Mouse (Mus musculus): ENCODE measurements around the gene Aldh6a1. TPM values are rescaled to one million over a fixed set of nuclear protein-coding genes. Genes with fewer than 3 reads are reported as not detected.

The Aldh6a1 gene
- polyA plus RNA-seq, 1 experiment from 2014 or later, result 38.7 TPM

- H3K4me1 ChIP-seq (ENCODE audit: control insufficient read depth, insufficient read depth, low read length), result no peaks in the 10 kb centered on the region
- H3K36me3 ChIP-seq (ENCODE audit: control insufficient read depth, insufficient read depth, low read length), result no peaks in the 10 kb centered on the region
- ATAC-seq (ENCODE audit: low read depth) (no peak), DNase-seq (ENCODE audit: low spot score) (no peak)
- no peaks in the 10 kb centered on the region for H3K27me3 ChIP-seq (replicated peaks; ENCODE audit: control insufficient read depth, insufficient read depth, low read length)
- no peak overlapping the region for H3K4me2 ChIP-seq (ENCODE audit: low read depth, low read length)
- no peak overlapping the region for H3K27ac ChIP-seq (replicated peaks; ENCODE audit: low read depth, low read length)
- H3K9me3 ChIP-seq (ENCODE audit: control insufficient read depth, low read length), result no peaks in the 10 kb centered on the region
- no peak overlapping the region for H3K4me3 ChIP-seq (ENCODE audit: low read depth, low read length)
- WGBS, result 92% methylated on average over 5 of the region's 5 CpGs
- no peak overlapping the region for H3K9ac ChIP-seq (ENCODE audit: low read depth, low read length)
Measured at GRCm38 (mm10) chr12:84393847-84394246, 57.0 kb downstream of the Aldh6a1 start.

GRCm38 (mm10) chr12:84392681-84393080 is 58.1 kb downstream of the Aldh6a1 start:
- Histone ChIP-seq H3K36me3 (ENCODE audit: control insufficient read depth, insufficient read depth, low read length) (no peaks in the 10 kb centered on the region), H3K4me1 (ENCODE audit: control insufficient read depth, insufficient read depth, low read length) (no peaks in the 10 kb centered on the region), H3K27ac (replicated peaks; ENCODE audit: low read depth, low read length) (no peak overlapping the region), H3K4me2 (ENCODE audit: low read depth, low read length) (no peak overlapping the region), H3K9ac (ENCODE audit: low read depth, low read length) (no peak overlapping the region), H3K4me3 (ENCODE audit: low read depth, low read length) (no peak overlapping the region), H3K9me3 (ENCODE audit: control insufficient read depth, low read length) (no peaks in the 10 kb centered on the region), H3K27me3 (replicated peaks; ENCODE audit: control insufficient read depth, insufficient read depth, low read length) (no peaks in the 10 kb centered on the region)
- WGBS, result 93% methylated on average over 4 of the region's 4 CpGs
- ATAC-seq (ENCODE audit: low read depth) (no peak), DNase-seq (ENCODE audit: low spot score) (no peak)

DNA sequence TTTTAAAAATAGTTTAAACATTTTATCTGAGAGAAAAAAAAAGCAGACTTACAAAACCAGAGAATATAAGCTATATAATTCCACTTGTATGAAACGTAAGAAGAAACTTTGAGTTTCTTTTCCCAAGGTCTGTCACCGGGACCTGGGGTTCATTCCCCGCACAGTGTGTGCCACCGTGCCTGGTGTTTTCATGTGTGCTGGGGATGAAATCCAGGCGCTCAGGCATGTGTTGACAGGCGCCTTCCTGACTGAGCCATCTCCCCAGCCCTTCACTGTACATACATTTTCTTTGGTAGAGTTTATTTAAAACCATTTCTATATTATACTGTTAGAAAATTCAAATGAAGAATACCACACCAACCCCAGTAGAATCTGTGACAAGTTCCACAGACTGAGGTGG is 60.5 kb downstream of the Aldh6a1 start:
- H3K27me3 ChIP-seq (replicated peaks; ENCODE audit: control insufficient read depth, insufficient read depth, low read length), result no peaks in the 10 kb centered on the region
- H3K4me3 ChIP-seq (ENCODE audit: low read depth, low read length), result no peak overlapping the region
- no peaks in the 10 kb centered on the region for H3K9me3 ChIP-seq (ENCODE audit: control insufficient read depth, low read length)
- no peaks in the 10 kb centered on the region for H3K4me1 ChIP-seq (ENCODE audit: control insufficient read depth, insufficient read depth, low read length)
- no peak for ATAC-seq (ENCODE audit: low read depth)
- no peak overlapping the region for H3K9ac ChIP-seq (ENCODE audit: low read depth, low read length)
- WGBS, result 71% methylated on average over 6 of the region's 6 CpGs
- H3K27ac ChIP-seq (replicated peaks; ENCODE audit: low read depth, low read length), result no peak overlapping the region
- H3K36me3 ChIP-seq (ENCODE audit: control insufficient read depth, insufficient read depth, low read length), result 0 out of 2 replicates have a peak, but pooled peaks cover 5% of the 10 kb centered on the region
- no peak for DNase-seq (ENCODE audit: low spot score)
- no peak overlapping the region for H3K4me2 ChIP-seq (ENCODE audit: low read depth, low read length)

- ATAC-seq (ENCODE audit: low read depth) (no peak), DNase-seq (ENCODE audit: low spot score) (no peak)
- Histone ChIP-seq H3K4me3 (ENCODE audit: low read depth, low read length) (no peak overlapping the region), H3K9me3 (ENCODE audit: control insufficient read depth, low read length) (no peaks in the 10 kb centered on the region), H3K9ac (ENCODE audit: low read depth, low read length) (no peak overlapping the region), H3K4me2 (ENCODE audit: low read depth, low read length) (no peak overlapping the region), H3K27ac (replicated peaks; ENCODE audit: low read depth, low read length) (no peak overlapping the region), H3K4me1 (ENCODE audit: control insufficient read depth, insufficient read depth, low read length) (no peaks in the 10 kb centered on the region), H3K36me3 (ENCODE audit: control insufficient read depth, insufficient read depth, low read length) (peaks cover 11% of the 10 kb centered on the region; the same call in 1 of the 2 replicates), H3K27me3 (replicated peaks; ENCODE audit: control insufficient read depth, insufficient read depth, low read length) (no peaks in the 10 kb centered on the region)
- WGBS, result 66% methylated on average over 14 of the region's 14 CpGs
Measured at GRCm38 (mm10) chr12:84388774-84389400, 61.9 kb downstream of the Aldh6a1 start.

GRCm38 (mm10) chr12:84388097-84388496 is 62.7 kb downstream of the Aldh6a1 start:
- H3K27ac ChIP-seq (replicated peaks; ENCODE audit: low read depth, low read length), result no peak overlapping the region
- H3K4me1 ChIP-seq (ENCODE audit: control insufficient read depth, insufficient read depth, low read length), result no peaks in the 10 kb centered on the region
- no peak overlapping the region for H3K9ac ChIP-seq (ENCODE audit: low read depth, low read length)
- no peak for DNase-seq (ENCODE audit: low spot score)
- H3K4me3 ChIP-seq (ENCODE audit: low read depth, low read length), result no peak overlapping the region
- no peaks in the 10 kb centered on the region for H3K9me3 ChIP-seq (ENCODE audit: control insufficient read depth, low read length)
- WGBS, result 88% methylated on average over 8 of the region's 8 CpGs
- no peak overlapping the region for H3K4me2 ChIP-seq (ENCODE audit: low read depth, low read length)
- ATAC-seq (ENCODE audit: low read depth), result no peak
- no peaks in the 10 kb centered on the region for H3K27me3 ChIP-seq (replicated peaks; ENCODE audit: control insufficient read depth, insufficient read depth, low read length)
- peaks cover 11% of the 10 kb centered on the region; the same call in 1 of the 2 replicates for H3K36me3 ChIP-seq (ENCODE audit: control insufficient read depth, insufficient read depth, low read length)

GRCm38 (mm10) chr12:84385408-84385807 is 65.4 kb downstream of the Aldh6a1 start:
- ATAC-seq (ENCODE audit: low read depth) (no peak), DNase-seq (ENCODE audit: low spot score) (no peak)
- peaks cover 15% of the 10 kb centered on the region for H3K36me3 ChIP-seq (ENCODE audit: control insufficient read depth, insufficient read depth, low read length)
- no peaks in the 10 kb centered on the region for H3K4me1 ChIP-seq (ENCODE audit: control insufficient read depth, insufficient read depth, low read length)
- H3K27me3 ChIP-seq (replicated peaks; ENCODE audit: control insufficient read depth, insufficient read depth, low read length), result no peaks in the 10 kb centered on the region
- H3K4me3 ChIP-seq (ENCODE audit: low read depth, low read length), result no peak overlapping the region
- 88% methylated on average over 4 of the region's 4 CpGs for WGBS
- H3K9ac ChIP-seq (ENCODE audit: low read depth, low read length), result no peak overlapping the region
- no peaks in the 10 kb centered on the region for H3K9me3 ChIP-seq (ENCODE audit: control insufficient read depth, low read length)
- no peak overlapping the region for H3K27ac ChIP-seq (replicated peaks; ENCODE audit: low read depth, low read length)
- H3K4me2 ChIP-seq (ENCODE audit: low read depth, low read length), result no peak overlapping the region

DNA sequence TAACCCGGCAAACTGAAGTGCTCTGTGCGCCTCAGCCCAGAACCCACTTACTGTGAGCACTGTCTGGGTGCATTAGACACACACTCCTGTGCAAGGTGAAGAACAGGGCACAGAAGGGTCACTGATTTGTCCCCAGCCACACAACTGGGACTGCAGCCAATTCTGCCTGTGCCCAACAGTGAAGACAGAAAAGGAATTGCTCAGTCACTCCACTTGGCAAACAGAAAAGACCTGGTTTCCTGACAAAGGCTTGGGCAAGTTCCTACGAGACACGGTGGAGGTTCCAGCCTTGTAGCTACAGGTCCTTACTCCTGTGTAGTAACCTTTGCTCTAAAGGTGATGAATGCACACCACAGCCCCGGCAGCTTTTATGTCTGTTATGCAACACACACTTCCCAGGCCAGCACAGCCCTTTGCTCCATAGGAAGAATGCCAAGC is 66.1 kb downstream of the Aldh6a1 start:
- Histone ChIP-seq H3K4me1 (ENCODE audit: control insufficient read depth, insufficient read depth, low read length) (no peaks in the 10 kb centered on the region), H3K27me3 (replicated peaks; ENCODE audit: control insufficient read depth, insufficient read depth, low read length) (no peaks in the 10 kb centered on the region), H3K27ac (replicated peaks; ENCODE audit: low read depth, low read length) (no peak overlapping the region), H3K9ac (ENCODE audit: low read depth, low read length) (no peak overlapping the region), H3K4me2 (ENCODE audit: low read depth, low read length) (no peak overlapping the region), H3K4me3 (ENCODE audit: low read depth, low read length) (no peak overlapping the region), H3K9me3 (ENCODE audit: control insufficient read depth, low read length) (no peaks in the 10 kb centered on the region), H3K36me3 (ENCODE audit: control insufficient read depth, insufficient read depth, low read length) (peaks cover 15% of the 10 kb centered on the region)
- DNase-seq (ENCODE audit: low spot score) (peak; percentile 30), ATAC-seq (ENCODE audit: low read depth) (no peak)
- 81% methylated on average over 5 of the region's 5 CpGs for WGBS

DNA sequence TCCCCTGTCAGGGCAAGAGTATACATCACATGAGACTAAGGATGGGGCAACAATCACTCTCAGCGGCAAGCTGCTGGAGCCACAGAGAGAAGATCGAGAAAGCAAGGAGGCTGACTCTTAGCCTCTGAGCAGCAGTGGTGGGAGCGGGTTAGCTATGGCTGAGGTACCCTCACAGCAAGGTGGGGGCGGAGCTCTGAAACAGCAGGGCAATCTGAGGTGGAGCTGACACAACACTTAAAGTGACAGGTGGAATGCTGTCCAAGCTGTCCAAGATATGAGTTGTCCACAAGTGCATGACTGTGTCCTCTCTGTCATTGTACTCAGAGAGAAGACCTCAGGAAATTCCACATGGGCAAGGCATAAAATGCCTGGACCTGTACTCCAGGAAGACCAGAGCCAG is 68.4 kb downstream of the Aldh6a1 start:
- DNase-seq (ENCODE audit: low spot score) (no peak), ATAC-seq (ENCODE audit: low read depth) (no peak)
- Histone ChIP-seq H3K27ac (replicated peaks; ENCODE audit: low read depth, low read length) (no peak overlapping the region), H3K4me1 (ENCODE audit: control insufficient read depth, insufficient read depth, low read length) (no peaks in the 10 kb centered on the region), H3K27me3 (replicated peaks; ENCODE audit: control insufficient read depth, insufficient read depth, low read length) (no peaks in the 10 kb centered on the region), H3K36me3 (ENCODE audit: control insufficient read depth, insufficient read depth, low read length) (peaks cover 16% of the 10 kb centered on the region), H3K4me2 (ENCODE audit: low read depth, low read length) (no peak overlapping the region), H3K9ac (ENCODE audit: low read depth, low read length) (no peak overlapping the region), H3K9me3 (ENCODE audit: control insufficient read depth, low read length) (no peaks in the 10 kb centered on the region), H3K4me3 (ENCODE audit: low read depth, low read length) (no peak overlapping the region)
- 83% methylated on average over 4 of the region's 4 CpGs for WGBS

All from embryonic facial prominence, embryonic 14.5 days (tissue).